Mouse (Mus musculus) stomach, postnatal 0 days (tissue): Measurements from ENCODE around the gene Ctnna3. TPM values are rescaled to one million over a fixed set of nuclear protein-coding genes. Genes with fewer than 3 reads are reported as not detected.

ENCODE experiments used
- ATAC-seq: fragments of 200-750 bp; cut with Nextera tagmentation; 2 replicates; pipeline ENCODE4 v1.8.0; 2017; ENCODE audit not compliant: low FRiP score, low TSS enrichment
- DNase-seq: peaks from one replicate; pipeline ENCODE4 v3.0.0-alpha.2; 2016; ENCODE audit warnings: low spot score
- H3K27ac ChIP-seq: fragments of 300-500 bp; sonication (generic); replicated peaks from 2 replicates; pipeline ENCODE4 v1.5.1; 2014; ENCODE audit warnings: mild to moderate bottlenecking, control low read depth
- H3K27me3 ChIP-seq: fragments of 300-500 bp; sonication (generic); 2 replicates; pipeline ENCODE4 v1.6.1; 2014; ENCODE audit warnings: low read length; ENCODE audit not compliant: control insufficient read depth, insufficient read depth
- H3K36me3 ChIP-seq: fragments of 300-500 bp; sonication (generic); 2 replicates; pipeline ENCODE4 v1.6.1; 2014; ENCODE audit warnings: low read length, mixed read lengths; ENCODE audit not compliant: control insufficient read depth, insufficient read depth
- H3K4me1 ChIP-seq: fragments of 300-500 bp; sonication (generic); replicated peaks from 2 replicates; pipeline ENCODE4 v1.6.1; 2014; ENCODE audit warnings: antibody characterized with exemption; ENCODE audit not compliant: control insufficient read depth, insufficient read depth
- H3K4me2 ChIP-seq: fragments of 300-500 bp; sonication (generic); replicated peaks from 2 replicates; pipeline ENCODE4 v1.6.1; 2014; ENCODE audit warnings: low read depth, mild to moderate bottlenecking, control low read depth, moderate library complexity
- H3K4me3 ChIP-seq: fragments of 300-500 bp; sonication (generic); 2 replicates; pipeline ENCODE4 v1.5.1; 2014; ENCODE audit warnings: low read depth, low read length, control low read depth
- H3K9ac ChIP-seq: fragments of 300-500 bp; sonication (generic); 2 replicates; pipeline ENCODE4 v1.6.1; 2014; ENCODE audit warnings: mild to moderate bottlenecking, low read length, control low read depth, mixed read lengths
- H3K9me3 ChIP-seq: fragments of 300-500 bp; sonication (generic); 2 replicates; pipeline ENCODE4 v1.6.1; 2016; ENCODE audit warnings: low read length; ENCODE audit not compliant: control insufficient read depth
- CTCF ChIP-seq: IDR thresholded peaks from 2 replicates; pipeline ENCODE4 v1.5.1; 2016; ENCODE audit warnings: antibody characterized with exemption, low read depth, mild to moderate bottlenecking, moderate library complexity
- EP300 ChIP-seq: optimal IDR thresholded peaks from 2 replicates; pipeline ENCODE3; 2016; ENCODE audit warnings: antibody characterized with exemption
- WGBS: fragments of 180-500 bp; shearing (Covaris S2); extraction: QIAGEN DNeasy Blood & Tissue Kit; methylation state at CpG from one replicate; pipeline ENCODE4 v1.1.7; 2014; 5-methylcytosine and 5-hydroxymethylcytosine counted together
- polyA plus RNA-seq: library from polyadenylated mRNA; unstranded; fragments of >200 nt; fragmentation: Nextera tagmentation; extraction: Ambion mirVana; gene quantifications from 2 replicates; pipeline ENCODE4 v1.2.1, GENCODE M21; 2015

The Ctnna3 gene
- polyA plus RNA-seq, 1 experiment from 2014 or later, result 0.27 TPM

GRCm38 (mm10) chr10:63945534-63945933, 515.6 kb downstream of the Ctnna3 start:
- ATAC-seq (no peak), DNase-seq (no peak)
- Histone ChIP-seq H3K9me3 (no peaks in the 10 kb centered on the region), H3K4me3 (no peak overlapping the region), H3K4me1 (no peaks in the 10 kb centered on the region), H3K36me3 (no peaks in the 10 kb centered on the region), H3K27me3 (no peaks in the 10 kb centered on the region), H3K9ac (no peak overlapping the region), H3K4me2 (no peak overlapping the region), H3K27ac (no peak overlapping the region)
- WGBS, result 50% methylated on average over 3 of the region's 3 CpGs
- TF ChIP-seq EP300 (no peak), CTCF (no peak)

- WGBS, result 77% methylated on average over 4 of the region's 4 CpGs
- Histone ChIP-seq H3K27ac (no peak overlapping the region), H3K9ac (no peak overlapping the region), H3K36me3 (no peaks in the 10 kb centered on the region), H3K4me2 (no peak overlapping the region), H3K27me3 (no peaks in the 10 kb centered on the region), H3K4me1 (no peaks in the 10 kb centered on the region), H3K9me3 (no peaks in the 10 kb centered on the region), H3K4me3 (no peak overlapping the region)
- no peak for ATAC-seq
- TF ChIP-seq EP300 (no peak), CTCF (no peak)
- no peak for DNase-seq
Measured at GRCm38 (mm10) chr10:63947266-63947665, 517.4 kb downstream of the Ctnna3 start.

- Histone ChIP-seq H3K27ac (no peak overlapping the region), H3K9ac (no peak overlapping the region), H3K36me3 (no peaks in the 10 kb centered on the region), H3K4me3 (no peak overlapping the region), H3K4me1 (no peaks in the 10 kb centered on the region), H3K4me2 (no peak overlapping the region), H3K9me3 (no peaks in the 10 kb centered on the region), H3K27me3 (no peaks in the 10 kb centered on the region)
- ATAC-seq (peak; percentile 86), DNase-seq (peak; percentile 29)
- no peak for TF ChIP-seq CTCF
- TF ChIP-seq EP300, result no peak
- WGBS, result 33% methylated on average over 8 of the region's 8 CpGs
Measured at GRCm38 (mm10) chr10:63950867-63951266, 521.0 kb downstream of the Ctnna3 start.

GRCm38 (mm10) chr10:63951481-63951880, 521.6 kb downstream of the Ctnna3 start:
- Histone ChIP-seq H3K27me3 (no peaks in the 10 kb centered on the region), H3K9me3 (no peaks in the 10 kb centered on the region), H3K36me3 (no peaks in the 10 kb centered on the region), H3K9ac (no peak overlapping the region), H3K27ac (no peak overlapping the region), H3K4me1 (no peaks in the 10 kb centered on the region), H3K4me2 (no peak overlapping the region), H3K4me3 (no peak overlapping the region)
- no peak for TF ChIP-seq EP300
- TF ChIP-seq CTCF, result no peak
- ATAC-seq (no peak), DNase-seq (no peak)
- 87% methylated on average over 1 of the region's 1 CpGs for whole genome bisulfite sequencing

- H3K4me2 ChIP-seq, result no peak overlapping the region
- H3K9ac ChIP-seq, result no peak overlapping the region
- H3K36me3 ChIP-seq, result no peaks in the 10 kb centered on the region
- H3K4me1 ChIP-seq, result no peaks in the 10 kb centered on the region
- H3K9me3 ChIP-seq, result no peaks in the 10 kb centered on the region
- H3K4me3 ChIP-seq, result no peak overlapping the region
- WGBS, result 24% methylated on average over 6 of the region's 7 CpGs
- H3K27ac ChIP-seq, result no peak overlapping the region
- TF ChIP-seq EP300 (no peak), CTCF (no peak)
- H3K27me3 ChIP-seq, result no peaks in the 10 kb centered on the region
- ATAC-seq (no peak), DNase-seq (no peak)
Measured at GRCm38 (mm10) chr10:63954308-63954930, 524.5 kb downstream of the Ctnna3 start.

GRCm38 (mm10) chr10:63972300-63972699, 542.4 kb downstream of the Ctnna3 start:
- H3K36me3 ChIP-seq, result no peaks in the 10 kb centered on the region
- DNase-seq (no peak), ATAC-seq (no peak)
- no peak overlapping the region for H3K9ac ChIP-seq
- 93% methylated on average over 2 of the region's 2 CpGs for WGBS
- no peak overlapping the region for H3K27ac ChIP-seq
- no peaks in the 10 kb centered on the region for H3K4me1 ChIP-seq
- no peak for TF ChIP-seq CTCF
- no peak for TF ChIP-seq EP300
- no peaks in the 10 kb centered on the region for H3K9me3 ChIP-seq
- H3K4me2 ChIP-seq, result no peak overlapping the region
- no peaks in the 10 kb centered on the region for H3K27me3 ChIP-seq
- H3K4me3 ChIP-seq, result no peak overlapping the region
